Mouse (Mus musculus): ENCODE measurements around the gene Lrrn4cl.
"Not testable (repeated sequence)": the region's sequence is repeated elsewhere in the genome, so short reads cannot be mapped to it uniquely, and the experiment has no call there.

Lrrn4cl gene

GRCm38 (mm10) chr19:8850402-8850901 lies at the start of gene Lrrn4cl:
Lrrn4cl (plus strand) TSS chr19:8850768.
- DNase-seq (ENCODE audit: low read depth, low spot score), result no peak

DNA sequence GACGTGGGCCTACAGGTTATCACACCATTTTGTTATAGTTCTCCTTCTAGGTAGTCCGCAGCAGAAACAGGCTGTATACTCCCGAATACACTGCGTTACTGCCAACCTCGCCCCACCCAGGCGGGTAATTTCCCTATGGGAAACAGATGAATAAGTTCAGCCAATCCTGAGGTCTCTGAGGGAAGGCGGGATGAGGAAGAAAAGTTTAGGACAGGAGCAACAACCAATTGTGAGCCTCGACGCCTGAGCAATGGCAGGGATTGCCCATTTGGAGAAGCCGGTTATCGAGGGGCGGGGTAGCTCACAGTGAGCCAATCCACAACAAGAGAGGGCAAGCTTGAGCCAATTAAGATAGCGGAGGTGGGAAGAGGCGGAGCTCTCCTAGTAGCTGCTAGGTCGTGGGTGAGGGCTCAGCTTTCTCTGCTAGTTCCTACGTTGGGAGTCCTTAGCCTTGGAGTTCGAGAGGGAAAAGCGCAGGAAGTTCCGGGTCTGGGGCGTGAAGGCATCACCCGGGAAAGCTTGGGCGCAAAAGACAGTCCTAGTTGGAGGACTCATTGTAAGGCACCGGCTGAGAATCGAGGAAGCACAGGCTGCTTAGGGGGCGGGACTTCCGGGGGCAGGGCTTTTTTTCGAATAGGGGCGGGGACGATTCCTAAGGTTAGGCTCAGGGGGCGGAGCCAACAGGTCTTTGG lies 48.3 kb upstream of the Lrrn4cl start, which contains the start of gene Zbtb3:
Gene Zbtb3 (plus strand): TSS at position 426 of the 692 bp plus-strand sequence.
- DNase-seq (ENCODE audit: low read depth, low spot score), result peak; percentile 97

- DNase-seq (ENCODE audit: low read depth, low spot score), result no peak
These were observed 47.3 kb upstream of the Lrrn4cl start for GRCm38 (mm10) chr19:8803204-8803780.

GRCm38 (mm10) chr19:8803879-8804660 lies 46.5 kb upstream of the Lrrn4cl start:
- DNase-seq (ENCODE audit: low read depth, low spot score), result no peak

- no peak for DNase-seq (ENCODE audit: low read depth, low spot score)
These were observed 43.8 kb upstream of the Lrrn4cl start for GRCm38 (mm10) chr19:8806810-8807209.

GRCm38 (mm10) chr19:8815812-8816211 lies 34.8 kb upstream of the Lrrn4cl start:
- DNase-seq (ENCODE audit: low read depth, low spot score), result no peak

- no peak for DNase-seq (ENCODE audit: low read depth, low spot score)
These were observed 33.6 kb upstream of the Lrrn4cl start for GRCm38 (mm10) chr19:8817001-8817400.

DNA sequence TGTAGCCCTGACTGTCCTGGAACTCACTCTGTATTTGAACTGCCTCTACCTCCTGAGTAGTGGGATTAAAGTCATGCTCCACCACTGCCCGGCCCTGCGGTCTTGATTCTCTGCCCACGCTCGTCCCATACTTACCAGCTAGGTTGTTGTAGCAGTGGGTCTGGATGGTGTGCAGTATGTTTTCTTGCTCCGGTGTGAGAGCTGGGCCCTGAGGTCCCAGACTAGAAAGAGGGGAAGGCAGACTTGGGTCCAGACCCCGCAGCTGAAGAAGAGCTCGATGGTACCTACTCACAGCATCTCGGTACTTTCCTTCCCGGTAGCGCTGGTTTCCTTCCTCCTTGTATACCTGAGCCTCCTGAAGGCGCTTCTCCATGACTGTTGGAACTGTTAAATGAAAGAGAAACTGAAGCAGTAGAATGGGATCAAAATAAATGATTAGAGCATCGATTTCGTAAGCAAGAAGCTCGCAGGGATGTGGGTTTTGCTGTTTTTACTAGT lies 32.2 kb upstream of the Lrrn4cl start:
- DNase-seq (ENCODE audit: low read depth, low spot score), result no peak

DNA sequence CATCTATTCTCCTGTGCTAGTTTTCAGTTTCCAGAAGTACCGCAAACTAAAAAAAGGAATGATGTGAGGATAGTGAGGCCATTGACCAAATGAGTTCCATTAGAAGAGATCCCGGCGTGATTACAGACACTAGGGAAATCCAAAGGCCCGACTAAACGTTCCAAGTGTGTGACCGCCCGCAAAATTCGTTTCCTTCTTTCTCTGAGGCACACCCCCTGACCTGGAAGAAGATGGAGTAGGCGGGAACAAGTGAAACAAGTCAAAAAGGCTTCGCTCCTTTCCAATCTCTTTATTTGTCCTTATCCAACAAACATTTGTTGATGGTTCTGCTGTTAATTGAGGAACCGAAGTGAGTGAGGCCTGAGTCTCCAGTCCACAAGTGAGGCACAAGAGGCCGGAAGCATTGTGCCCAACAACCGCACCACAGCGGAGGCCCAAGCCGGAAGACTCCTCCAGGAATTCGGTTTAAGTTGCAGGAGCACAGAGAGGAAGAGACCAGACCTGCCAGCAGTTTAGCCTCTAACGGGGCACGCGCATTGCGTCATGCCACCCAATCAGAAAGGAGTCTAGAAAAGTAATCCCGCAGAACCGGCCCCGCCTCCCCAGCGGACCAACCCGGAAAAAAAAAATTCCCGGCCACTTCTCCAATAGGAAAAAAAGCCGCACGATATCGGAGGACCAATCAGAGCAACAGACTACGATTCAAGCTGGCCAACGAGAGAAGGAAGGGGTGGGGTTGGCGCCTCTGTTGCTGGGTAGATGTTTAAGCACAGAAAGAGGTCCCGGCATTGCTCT lies 31.6 kb upstream of the Lrrn4cl start, which contains the start of gene Ttc9c:
Gene Ttc9c (minus strand): TSS at position 533 of the 795 bp plus-strand sequence.
- peak; percentile 98 for DNase-seq (ENCODE audit: low read depth, low spot score)

DNA sequence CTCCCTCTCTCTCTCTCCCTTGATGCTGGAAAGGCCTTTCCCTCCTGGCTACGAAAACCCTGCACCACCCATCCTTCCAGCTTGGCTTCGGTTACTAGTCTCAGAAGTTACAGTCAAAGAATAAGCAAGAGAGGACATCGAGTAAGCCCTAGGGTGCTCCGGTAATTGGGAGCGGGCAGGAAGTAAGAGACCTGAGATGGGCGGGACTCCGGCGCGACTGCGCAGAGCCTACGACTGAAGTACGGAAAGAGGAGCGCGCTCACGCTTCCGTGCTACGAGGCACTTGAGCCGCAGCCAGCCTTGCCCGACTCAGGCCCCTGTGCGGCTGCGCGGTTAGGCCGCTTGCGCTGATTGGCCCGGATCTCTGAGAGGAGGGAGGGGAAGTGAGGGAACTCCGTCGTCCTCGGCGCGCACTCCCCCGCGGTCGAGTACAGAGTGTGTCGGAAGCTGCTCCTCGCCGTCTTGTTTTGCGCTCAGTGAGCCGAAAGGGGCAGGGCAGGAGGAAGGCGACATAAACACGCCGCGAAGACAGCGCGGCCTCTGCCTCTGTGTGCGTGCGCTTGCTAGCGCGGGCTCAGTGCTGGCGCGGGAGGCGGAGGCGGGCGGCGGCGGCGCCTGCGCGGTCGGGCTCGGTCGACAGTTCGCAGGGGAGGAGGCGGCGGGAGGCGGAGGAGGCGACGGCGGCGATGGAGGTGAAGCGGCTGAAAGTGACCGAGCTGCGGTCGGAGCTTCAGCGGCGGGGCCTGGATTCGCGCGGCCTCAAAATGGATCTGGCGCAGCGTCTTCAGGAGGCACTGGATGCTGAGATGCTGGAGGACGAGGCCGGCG lies 30.8 kb upstream of the Lrrn4cl start, which contains the start of gene Hnrnpul2:
Gene Hnrnpul2 (plus strand): TSS at position 415 of the 828 bp plus-strand sequence.
- DNase-seq (ENCODE audit: low read depth, low spot score), result peak; percentile 98

DNA sequence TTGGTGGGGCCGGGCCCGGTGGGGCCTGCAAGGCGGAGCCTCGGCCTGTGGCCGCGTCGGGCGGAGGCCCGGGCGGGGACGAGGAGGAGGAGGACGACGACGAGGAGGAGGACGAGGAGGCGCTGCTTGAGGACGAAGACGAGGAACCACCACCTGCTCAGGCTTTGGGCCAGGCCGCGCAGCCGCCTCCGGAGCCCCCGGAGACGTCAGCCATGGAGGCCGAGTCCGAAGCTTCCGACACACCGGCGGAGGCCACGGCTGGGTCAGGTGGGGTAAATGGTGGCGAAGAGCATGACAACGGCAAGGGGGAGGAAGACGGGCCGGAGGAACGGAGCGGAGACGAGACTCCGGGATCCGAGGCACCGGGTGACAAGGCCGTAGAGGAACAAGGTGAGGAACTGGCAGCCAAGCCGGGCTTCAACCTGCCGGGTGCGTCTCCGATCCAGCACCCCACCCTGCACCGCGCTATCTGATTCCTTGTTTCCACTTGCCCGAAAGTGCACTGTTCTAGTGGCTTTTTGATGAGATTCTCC lies 30.1 kb upstream of the Lrrn4cl start:
- no peak for DNase-seq (ENCODE audit: low read depth, low spot score)

DNA sequence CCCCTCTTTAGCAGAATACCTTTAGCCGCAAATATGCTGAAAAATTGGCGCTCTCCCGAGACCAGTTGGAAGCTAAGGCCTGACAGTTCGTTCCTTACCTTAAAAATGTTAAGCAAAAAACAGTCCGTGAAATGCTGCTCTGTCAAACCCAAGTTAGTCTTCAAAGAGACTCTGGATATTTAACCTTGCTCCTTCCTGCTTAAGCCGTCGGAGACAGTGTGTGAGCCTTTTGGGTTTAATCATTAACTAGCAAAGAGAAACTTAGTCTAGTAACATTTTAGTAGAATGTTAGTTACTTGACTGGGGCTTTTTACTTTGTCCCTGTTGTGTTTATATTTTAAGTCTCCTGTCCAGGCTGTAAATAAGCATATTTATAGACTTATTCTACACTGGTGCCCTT lies 29.4 kb upstream of the Lrrn4cl start:
- no peak for DNase-seq (ENCODE audit: low read depth, low spot score)

DNA sequence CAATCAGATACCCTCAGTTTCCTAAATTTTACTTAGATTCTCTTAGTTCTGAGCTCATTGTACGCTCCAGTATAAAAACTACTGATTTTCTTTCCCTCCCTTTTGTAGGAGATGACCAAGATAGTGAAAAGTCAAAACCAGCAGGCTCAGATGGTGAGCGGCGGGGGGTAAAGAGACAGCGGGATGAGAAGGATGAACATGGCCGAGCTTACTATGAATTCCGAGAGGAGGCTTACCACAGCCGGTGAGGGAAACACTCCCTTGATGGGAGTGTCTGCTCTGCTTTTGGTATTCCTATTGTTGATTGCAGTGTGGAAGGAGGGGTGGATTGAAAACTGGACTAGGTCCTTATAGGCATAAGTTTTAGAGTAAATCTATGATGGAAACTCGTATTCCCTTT lies 27.9 kb upstream of the Lrrn4cl start:
- DNase-seq (ENCODE audit: low read depth, low spot score), result no peak

DNA sequence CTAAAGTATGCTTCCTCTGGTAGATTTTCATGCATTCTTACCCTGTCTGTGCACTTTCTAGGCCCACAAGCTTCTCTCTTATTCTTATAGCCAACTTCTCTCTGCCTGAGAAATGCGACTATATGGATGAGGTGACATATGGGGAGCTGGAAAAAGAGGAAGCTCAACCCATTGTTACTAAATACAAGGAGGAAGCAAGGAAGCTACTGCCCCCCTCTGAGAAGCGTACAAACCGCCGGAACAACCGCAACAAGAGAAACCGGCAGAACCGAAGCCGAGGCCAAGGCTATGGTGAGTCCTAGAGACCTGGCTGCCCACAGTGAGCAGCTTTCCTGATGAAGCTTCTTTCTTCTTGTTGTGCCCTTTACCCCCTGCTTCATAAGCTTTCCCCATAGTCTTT lies 20.9 kb upstream of the Lrrn4cl start, which contains the start of gene AC129217.1:
Gene AC129217.1 (plus strand): TSS at position 114 of the 400 bp plus-strand sequence.
- DNase-seq (ENCODE audit: low read depth, low spot score), result no peak

- no peak for DNase-seq (ENCODE audit: low read depth, low spot score)
These were observed 19.9 kb upstream of the Lrrn4cl start for GRCm38 (mm10) chr19:8830664-8831063.

DNA sequence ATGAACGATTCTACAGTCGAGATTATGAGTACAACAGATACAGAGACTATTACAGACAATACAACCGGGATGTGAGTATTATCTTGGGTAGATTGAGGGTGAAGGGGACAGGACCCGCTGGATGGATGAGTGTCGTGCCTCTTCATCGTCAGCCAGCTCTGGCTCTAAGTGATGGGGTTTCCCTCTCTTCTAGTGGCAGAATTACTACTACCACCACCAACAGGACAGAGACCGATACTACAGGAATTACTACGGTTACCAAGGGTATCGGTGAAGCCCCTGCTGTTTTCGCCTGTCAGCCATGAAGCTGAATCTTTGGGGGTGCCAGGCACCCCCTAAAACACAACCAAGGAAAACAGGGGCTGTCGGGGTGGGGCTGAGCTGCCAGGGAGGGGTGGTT lies 19.3 kb upstream of the Lrrn4cl start:
- DNase-seq (ENCODE audit: low read depth, low spot score), result no peak

DNA sequence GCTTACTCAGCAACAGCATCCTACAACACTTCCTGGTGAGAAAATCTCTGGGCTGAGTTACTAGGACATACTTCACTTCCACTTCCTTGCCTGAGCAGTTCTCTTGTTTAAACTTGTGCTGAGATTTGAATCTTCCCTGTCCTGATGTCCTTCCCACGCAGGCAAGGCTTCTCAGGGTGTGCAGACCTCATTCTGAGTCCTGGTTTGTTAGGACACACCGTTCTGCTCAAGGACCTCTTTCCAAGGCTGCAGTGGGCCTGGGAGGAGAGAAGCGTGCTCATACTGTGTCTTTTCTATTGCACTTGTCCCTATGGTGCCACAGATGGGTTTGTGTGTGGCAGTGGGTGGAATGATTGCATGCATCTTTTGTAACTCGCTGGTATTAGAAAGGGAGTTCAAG lies 17.6 kb upstream of the Lrrn4cl start:
- no peak for DNase-seq (ENCODE audit: low read depth, low spot score)

GRCm38 (mm10) chr19:8836327-8836726 lies 14.2 kb upstream of the Lrrn4cl start:
- not testable (repeated sequence) for DNase-seq (ENCODE audit: low read depth, low spot score)

DNA sequence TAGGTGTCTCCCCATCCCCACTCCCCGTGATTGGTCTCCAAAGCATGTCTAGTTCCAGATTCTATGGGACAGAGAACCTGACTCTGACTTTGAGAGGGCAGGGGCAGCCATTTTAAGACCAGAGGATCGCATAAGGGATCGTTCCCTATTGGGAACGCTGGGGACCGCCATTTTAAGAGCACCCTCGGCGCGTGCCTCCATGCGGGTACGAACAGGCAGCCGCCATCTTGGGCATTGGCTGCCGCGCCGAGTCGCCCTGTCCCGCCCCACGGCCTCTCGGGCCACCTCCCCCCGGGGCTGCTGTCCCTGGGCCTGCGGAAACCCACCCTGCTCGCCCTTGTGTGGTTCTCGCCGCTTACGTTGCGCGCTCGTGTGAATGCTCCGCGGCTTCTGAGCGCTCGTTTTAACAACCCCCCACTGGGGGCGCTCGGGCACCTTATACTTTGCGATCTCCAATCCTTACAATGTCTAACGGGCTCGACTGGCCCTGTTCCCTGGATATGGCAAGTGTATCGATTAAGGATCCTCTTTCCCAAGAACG lies 13.2 kb upstream of the Lrrn4cl start, which contains the start of gene Bscl2:
Gene Bscl2 (plus strand): TSS at position 217 of the 541 bp plus-strand sequence.
- peak; percentile 83 for DNase-seq (ENCODE audit: low read depth, low spot score)

All from forelimb bud, embryonic 11.5 days (tissue).